Mouse (Mus musculus) olfactory bulb, adult 2 months (tissue): ENCODE data around the gene Fyb. TPM values are rescaled to one million over a fixed set of nuclear protein-coding genes. Genes with fewer than 3 reads are reported as not detected.

Source experiments
- H3K27ac ChIP-seq: fragments of 200-500 bp; 2 replicates; pipeline ENCODE4 v1.5.1; 2012; ENCODE audit warnings: low read depth, low read length; ENCODE audit not compliant: insufficient read depth
- H3K4me1 ChIP-seq: fragments of 200-500 bp; 2 replicates; pipeline ENCODE4 v1.6.1; 2012; ENCODE audit warnings: low read length; ENCODE audit not compliant: control insufficient read depth, insufficient read depth
- H3K4me3 ChIP-seq: fragments of 200-500 bp; 2 replicates; pipeline ENCODE4 v1.5.1; 2012; ENCODE audit warnings: mild to moderate bottlenecking, low read depth, low read length, moderate library complexity; ENCODE audit not compliant: insufficient read depth
- CTCF ChIP-seq: fragments of 200-500 bp; IDR thresholded peaks from 2 replicates; pipeline ENCODE4 v1.5.1; 2012; ENCODE audit warnings: low read depth, mild to moderate bottlenecking, low read length, moderate library complexity; ENCODE audit not compliant: insufficient read depth
- POLR2A ChIP-seq: fragments of 200-500 bp; IDR thresholded peaks from 2 replicates; pipeline ENCODE4 v1.6.1; 2012; ENCODE audit warnings: mild to moderate bottlenecking, low read depth, low read length, moderate library complexity; ENCODE audit not compliant: insufficient read depth
- WGBS: fragments of 180-500 bp; shearing (Covaris S2); methylation state at CpG from one replicate; pipeline ENCODE4 v1.1.7; 2018; 5-methylcytosine and 5-hydroxymethylcytosine counted together
- polyA plus RNA-seq: library from polyadenylated mRNA; stranded (reverse); fragments of >200 nt; gene quantifications from 2 replicates; pipeline ENCODE4 v1.2.4, GENCODE M21; 2012; ENCODE audit warnings: low replicate concordance; ENCODE audit not compliant: missing spikeins, insufficient read depth, insufficient read length

The Fyb gene
- polyA plus RNA-seq, 1 experiment, result 114 TPM

DNA sequence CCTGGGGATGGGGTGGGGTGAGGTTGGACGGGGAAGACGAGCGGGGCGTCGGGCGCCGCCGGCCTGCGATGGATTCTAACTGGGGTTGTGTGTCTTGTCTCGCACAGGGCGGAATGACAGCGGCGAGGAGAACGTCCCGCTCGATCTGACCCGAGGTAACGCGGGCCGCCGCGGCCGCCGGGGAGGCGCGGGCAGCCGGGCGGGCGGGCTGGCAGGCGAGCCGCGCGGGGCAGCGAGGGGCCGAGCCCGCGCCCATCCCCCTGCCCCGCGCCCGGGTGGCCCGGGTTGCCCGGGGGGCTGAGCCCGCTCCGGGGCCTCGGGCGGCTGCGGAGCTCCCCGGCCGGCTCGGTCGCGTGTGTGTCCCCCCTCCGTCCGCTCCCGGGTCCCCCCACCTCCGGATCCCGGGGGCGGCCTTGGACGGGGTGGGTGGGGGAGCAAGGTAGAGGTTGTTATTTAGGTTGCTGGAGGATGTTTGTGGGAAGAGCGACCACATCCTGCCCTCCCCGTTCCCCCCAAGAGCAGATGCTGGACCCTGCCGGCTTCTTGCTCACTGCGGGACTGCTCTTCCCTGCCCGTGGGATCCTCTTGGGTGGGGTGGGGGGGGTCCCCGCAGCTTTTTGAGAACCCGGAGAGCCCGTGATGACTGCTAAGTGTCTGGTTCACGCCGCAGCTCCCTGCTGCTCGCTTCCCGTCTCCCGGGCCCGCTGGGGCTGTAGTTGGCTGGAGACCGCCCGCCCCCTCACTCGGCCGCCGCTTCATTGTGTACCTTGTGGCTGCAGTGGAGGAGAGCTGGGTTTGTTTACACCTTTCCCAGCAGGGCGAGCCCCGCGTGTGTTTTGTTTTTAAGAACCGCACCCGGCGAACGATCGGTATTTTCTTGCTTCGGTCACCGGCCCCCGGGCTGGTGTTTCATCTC lies 186.1 kb downstream of the Fyb start:
- no peak for TF ChIP-seq POLR2A
- no peak for TF ChIP-seq CTCF
- 2% methylated on average over 89 of the region's 89 CpGs for WGBS
- Histone ChIP-seq H3K27ac (0 out of 2 replicates have a peak overlapping the region, but pooled peaks have one; percentile 33), H3K4me3 (peak overlapping the region; percentile 98), H3K4me1 (0 out of 2 replicates have a peak, but pooled peaks cover 2% of the 10 kb centered on the region)

DNA sequence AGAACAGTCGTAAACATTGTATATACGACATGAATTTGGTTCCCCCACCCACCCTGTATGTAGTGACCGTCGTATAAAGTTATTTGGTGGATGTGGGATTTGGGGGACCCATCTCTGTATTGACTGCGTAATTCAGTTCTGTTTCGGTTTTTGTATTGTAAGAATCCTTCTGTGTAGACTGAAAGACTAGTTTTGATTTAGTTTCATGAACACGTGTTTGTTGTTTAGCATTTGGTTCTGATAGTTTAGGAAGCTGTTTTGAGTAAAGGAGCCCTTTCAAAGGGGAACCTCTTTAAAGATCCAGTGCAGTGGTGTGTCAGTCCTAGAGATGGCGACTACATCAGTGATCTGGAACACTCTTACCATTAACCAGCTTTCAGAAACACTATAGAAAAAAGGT lies 187.0 kb downstream of the Fyb start:
- TF ChIP-seq POLR2A (no peak), CTCF (no peak)
- H3K4me3 ChIP-seq, result peak overlapping the region; percentile 98
- 21% methylated on average over 8 of the region's 8 CpGs for WGBS

DNA sequence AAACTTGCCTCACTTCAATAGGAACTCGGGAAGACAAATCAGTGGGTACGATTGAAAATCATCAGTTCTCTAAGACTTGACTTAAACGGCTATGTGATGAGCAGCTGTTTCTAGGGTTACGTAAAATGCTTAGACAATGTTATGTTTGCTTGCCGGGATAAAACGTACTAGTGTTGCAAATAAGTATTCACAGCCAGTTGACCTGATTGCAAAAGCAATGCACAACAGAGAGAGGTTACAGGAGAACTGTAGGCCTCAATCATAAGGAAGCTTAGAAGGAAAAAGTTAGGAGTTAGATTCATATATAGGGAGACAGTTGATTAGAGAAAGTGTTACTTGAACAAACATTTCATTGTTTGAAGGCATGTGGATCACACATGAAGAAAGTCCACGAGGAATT lies 187.7 kb downstream of the Fyb start:
- Histone ChIP-seq H3K4me1 (peaks cover 2% of the 10 kb centered on the region; the same call in 1 of the 2 replicates), H3K27ac (no peak overlapping the region), H3K4me3 (no peak overlapping the region)
- 68% methylated on average over 7 of the region's 7 CpGs for WGBS
- no peak for TF ChIP-seq POLR2A

More for the DNA sequence above, 187.0 kb downstream of the Fyb start:
- H3K27ac ChIP-seq, result 0 out of 2 replicates have a peak overlapping the region, but pooled peaks have one; percentile 13
- 0 out of 2 replicates have a peak, but pooled peaks cover 2% of the 10 kb centered on the region for H3K4me1 ChIP-seq

DNA sequence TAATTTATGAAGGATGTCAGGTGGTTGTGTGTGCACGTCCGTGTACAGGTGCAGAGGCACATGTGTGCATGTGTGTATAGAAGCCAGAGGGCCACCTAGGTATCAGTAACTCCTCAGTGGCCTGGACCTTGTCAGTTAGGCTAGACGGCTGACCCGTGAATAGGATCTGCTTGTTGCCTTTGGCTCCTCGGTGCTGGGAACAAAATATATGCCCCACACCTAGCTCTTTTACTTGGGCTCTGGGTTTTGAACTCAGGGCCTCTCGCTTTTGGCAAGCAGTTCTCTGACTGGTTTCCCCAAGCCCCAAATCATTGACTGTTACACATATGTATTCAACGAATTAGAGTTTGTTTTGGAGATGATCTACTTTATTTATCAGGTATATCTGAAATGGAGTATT lies 188.6 kb downstream of the Fyb start:
- peaks cover 2% of the 10 kb centered on the region; the same call in 1 of the 2 replicates for H3K4me1 ChIP-seq
- no peak for TF ChIP-seq CTCF
- TF ChIP-seq POLR2A, result no peak
- no peak overlapping the region for H3K27ac ChIP-seq
- H3K4me3 ChIP-seq, result no peak overlapping the region
- 85% methylated on average over 7 of the region's 7 CpGs for WGBS

Other genes with a start within 250 kb of the Fyb start
- gene Dab2, start 223.1 kb upstream of the Fyb start, polyA plus RNA-seq, result not detected in 2 replicates
- not detected in 2 replicates for gene C9, start 77.5 kb upstream of the Fyb start, polyA plus RNA-seq
- not detected in 2 replicates for gene Rictor, start 185.5 kb downstream of the Fyb start, polyA plus RNA-seq